Mouse (Mus musculus): ENCODE measurements around the gene Pbx1.

DNA sequence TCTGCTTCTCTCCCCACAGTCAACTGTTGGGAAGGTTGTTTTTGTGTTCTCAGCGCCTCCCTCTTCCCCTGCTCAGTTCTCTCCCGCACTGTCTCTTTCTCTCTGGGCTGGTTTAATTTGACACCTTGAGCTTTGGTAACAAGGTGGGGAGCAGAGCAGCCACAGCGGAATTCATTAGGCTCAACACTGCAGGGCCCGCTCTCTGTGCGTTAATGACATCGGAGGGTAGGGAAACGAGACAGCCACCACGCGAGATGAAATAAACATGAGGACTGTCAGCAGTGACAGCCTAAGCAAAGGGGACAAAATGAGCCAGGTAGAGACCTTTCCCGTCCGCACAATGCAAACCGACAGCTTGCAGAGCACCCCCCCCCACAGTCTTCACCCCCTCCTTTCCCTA, 90.2 kb downstream of the Pbx1 start:
- TF ChIP-seq EP300 (IDR thresholded peaks at IDR 0.05; ENCODE audit: low read depth in 1 of 2, low read length in 2 of 2) (no peak), E2F4 (IDR thresholded peaks at IDR 0.05; ENCODE audit: borderline replicate concordance, low read depth, low read length) (no peak), POLR2A (IDR thresholded peaks at IDR 0.05; ENCODE audit: control insufficient read depth in 1 of 2, insufficient read depth in 1 of 2, low read depth in 1 of 2, low read length in 2 of 2, poor library complexity in 1 of 2) (no peak), CTCF (IDR thresholded peaks at IDR 0.05 in 2 of 3, conservative IDR thresholded peaks at IDR 0.05 in 1 of 3; ENCODE audit: control insufficient read depth in 1 of 3, insufficient read depth in 1 of 3, low read depth in 2 of 3, low read length in 3 of 3, poor library complexity in 1 of 3, severe bottlenecking in 1 of 3) (no peak), POLR2AphosphoS5 (IDR thresholded peaks at IDR 0.05; ENCODE audit: borderline replicate concordance, low read depth, low read length) (no peak), USF1 (IDR thresholded peaks at IDR 0.05; ENCODE audit: low read depth, low read length) (no peak), SIN3A (IDR thresholded peaks at IDR 0.05; ENCODE audit: low read length) (no peak), TCF12 (IDR thresholded peaks at IDR 0.05; ENCODE audit: low read depth, low read length) (no peak), TBP (IDR thresholded peaks at IDR 0.05; ENCODE audit: low read depth, low read length) (no peak)

All from MEL (cell line).